Mouse (Mus musculus) cerebellum, postnatal 4 days (tissue): ENCODE measurements around the gene Limk2.

Experiments
- DNase-seq, 2 experiments: peaks; one replicate each; pipeline ENCODE4 v3.0.0; 2022; ENCODE audit warnings: low spot score in 2 of 2, mixed read lengths in 1 of 2

Gene Limk2

GRCm38 (mm10) chr11:3416399-3416798 lies 7.4 kb upstream of the Limk2 start:
- DNase-seq, result no peak

- DNase-seq, result no peak
Observed at GRCm38 (mm10) chr11:3412111-3412510, 3.1 kb upstream of the Limk2 start.

GRCm38 (mm10) chr11:3408131-3408996 lies 625 bp downstream of the Limk2 start:
- DNase-seq, result no peak

- no peak for DNase-seq
Observed at GRCm38 (mm10) chr11:3404287-3405047, 4.5 kb downstream of the Limk2 start.

GRCm38 (mm10) chr11:3403024-3403423 lies 6.0 kb downstream of the Limk2 start:
- no peak for DNase-seq

- DNase-seq, result no peak
Observed at GRCm38 (mm10) chr11:3398318-3398717, 10.7 kb downstream of the Limk2 start.

GRCm38 (mm10) chr11:3396562-3396961 lies 12.4 kb downstream of the Limk2 start:
- DNase-seq, result no peak

GRCm38 (mm10) chr11:3396091-3396490 lies 12.9 kb downstream of the Limk2 start:
- DNase-seq, result no peak

- DNase-seq, result no peak
Observed at GRCm38 (mm10) chr11:3394520-3394919, 14.5 kb downstream of the Limk2 start.

- no peak for DNase-seq
Observed at GRCm38 (mm10) chr11:3392526-3392925, 16.5 kb downstream of the Limk2 start.

- DNase-seq, result no peak
Observed at GRCm38 (mm10) chr11:3390789-3391188, 18.2 kb downstream of the Limk2 start.

- no peak for DNase-seq
Observed at GRCm38 (mm10) chr11:3389996-3390395, 19.0 kb downstream of the Limk2 start.

GRCm38 (mm10) chr11:3387482-3388196 lies 21.4 kb downstream of the Limk2 start:
- no peak for DNase-seq

- DNase-seq, result peak; percentile 90
Observed at GRCm38 (mm10) chr11:3386941-3387368, 22.0 kb downstream of the Limk2 start.

- DNase-seq, result no peak
Observed at GRCm38 (mm10) chr11:3382602-3383594, 26.1 kb downstream of the Limk2 start.

GRCm38 (mm10) chr11:3381148-3381814 lies 27.7 kb downstream of the Limk2 start:
- DNase-seq, result no peak

- DNase-seq, result no peak
Observed at GRCm38 (mm10) chr11:3379427-3379826, 29.6 kb downstream of the Limk2 start.

GRCm38 (mm10) chr11:3374741-3375140 lies 34.2 kb downstream of the Limk2 start:
- DNase-seq, result no peak

GRCm38 (mm10) chr11:3374293-3374645 lies 34.7 kb downstream of the Limk2 start:
- DNase-seq, result no peak

- peak in 1 of 2 experiments; percentile 15 for DNase-seq
Observed at GRCm38 (mm10) chr11:3373591-3374292, 35.2 kb downstream of the Limk2 start.
